Mouse (Mus musculus) urinary bladder, postnatal 10 days (tissue): ENCODE results near the gene Vmn2r63.
"Not testable (repeated sequence)": the region's sequence is repeated elsewhere in the genome, so short reads cannot be mapped to it uniquely, and the experiment has no call there.

Experiments
- DNase-seq: peaks from one replicate; pipeline ENCODE4 v3.0.0; 2022; ENCODE audit warnings: low spot score

Vmn2r63 gene

GRCm38 (mm10) chr7:42933722-42934121 lies at the start of gene Vmn2r63:
Vmn2r63 (minus strand) TSS chr7:42933822.
- DNase-seq: not testable (repeated sequence)

DNA sequence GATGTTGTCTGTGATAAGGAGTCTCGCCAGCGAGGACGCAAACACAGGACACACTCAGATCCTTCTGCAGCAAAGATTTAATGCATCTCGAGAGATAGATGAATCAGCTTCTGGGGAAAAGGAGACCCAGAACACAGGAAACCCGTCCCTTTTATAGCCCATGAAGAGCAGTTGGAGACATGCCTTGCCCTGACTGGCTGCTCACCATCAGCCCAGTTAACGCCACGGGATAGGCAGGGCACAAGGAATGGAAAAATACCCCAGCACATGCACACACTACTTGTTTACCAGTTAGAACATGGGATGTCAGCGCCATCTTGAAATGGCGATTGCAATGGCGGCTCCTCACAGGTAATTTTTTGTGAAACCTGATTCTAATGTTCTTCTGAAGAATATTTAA lies 47.1 kb upstream of the Vmn2r63 start:
- DNase-seq: no peak

DNA sequence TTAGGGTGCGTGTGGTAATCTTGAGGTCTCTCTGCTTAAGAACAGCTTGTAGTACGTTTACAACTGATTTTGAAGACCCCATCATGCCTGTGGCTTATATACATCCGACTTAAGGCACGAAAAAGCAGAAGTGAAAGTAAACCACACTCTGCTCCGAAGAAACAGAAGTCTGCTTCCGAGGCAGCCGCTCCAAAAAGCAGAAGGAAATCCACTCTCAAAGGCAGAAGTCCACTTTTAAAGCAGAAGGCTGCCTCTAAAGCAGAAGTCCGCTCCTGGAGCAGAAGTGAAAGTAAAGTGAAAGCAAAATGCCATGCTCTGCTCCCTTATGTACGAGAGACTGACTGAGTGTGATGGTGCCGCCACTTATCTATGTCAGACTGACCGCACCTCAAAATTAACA lies 46.5 kb upstream of the Vmn2r63 start:
- DNase-seq: no peak

- no peak for DNase-seq
These were observed 31.6 kb upstream of the Vmn2r63 start for GRCm38 (mm10) chr7:42965246-42965645.

GRCm38 (mm10) chr7:42898067-42898466 lies 35.6 kb downstream of the Vmn2r63 start:
- not testable (repeated sequence) for DNase-seq

GRCm38 (mm10) chr7:42878090-42878489 lies 55.5 kb downstream of the Vmn2r63 start:
- DNase-seq: no peak

- DNase-seq: not testable (repeated sequence)
These were observed 66.7 kb downstream of the Vmn2r63 start, which contains the start of gene Gm2381 for GRCm38 (mm10) chr7:42866801-42867458. Gm2381 (minus strand) TSS chr7:42867234.
